Mouse (Mus musculus) gastrocnemius, postnatal 36 days (tissue): ENCODE measurements around the gene Pdk4. TPM values are rescaled to one million over a fixed set of nuclear protein-coding genes. Genes with fewer than 3 reads are reported as not detected.

Experiments used
- DNase-seq, 2 experiments: peaks; one replicate each; pipeline ENCODE4 v3.0.0; 2022
- intact Hi-C: fragments of 180-260 bp; cut with DNase I; formaldehyde crosslinking; loops from one replicate; pipeline ENCODE4 v1.15.1; 2025
- total RNA-seq, 2 experiments: library from RNA; stranded (reverse); gene quantifications; 2 replicates each; pipeline ENCODE4 v1.2.3; 2021

The Pdk4 gene
- total RNA-seq, 2 experiments from 2014 or later: 1,456 to 1,693 TPM

- DNase-seq: no peak
- intact Hi-C loops: no loop called here
These were observed 47.7 kb downstream of the Pdk4 start for GRCm38 (mm10) chr6:5448396-5448795.

GRCm38 (mm10) chr6:5447546-5447945 is 48.6 kb downstream of the Pdk4 start:
- intact Hi-C loops: no loop called here

GRCm38 (mm10) chr6:5447013-5447412 is 49.1 kb downstream of the Pdk4 start:
- no peak for DNase-seq
- intact Hi-C loops: no loop called here

More at GRCm38 (mm10) chr6:5447546-5447945, 48.6 kb downstream of the Pdk4 start:
- no peak for DNase-seq

GRCm38 (mm10) chr6:5444331-5444898 is 51.7 kb downstream of the Pdk4 start:
- intact Hi-C loops: loop anchor here (5.0 kb wide), 1 partner anchor 48 kb away; no protein-coding TSS in a partner anchor
- DNase-seq: no peak

- peak; percentile 16 to 17 for DNase-seq
- intact Hi-C loops: loop anchor here (5.0 kb wide), 1 partner anchor 49 kb away; no protein-coding TSS in a partner anchor
These were observed 52.8 kb downstream of the Pdk4 start for GRCm38 (mm10) chr6:5443104-5443863.

- intact Hi-C loops: loop anchor here (5.0 kb wide), 1 partner anchor 50 kb away; no protein-coding TSS in a partner anchor
- peak; percentile 21 to 41 for DNase-seq
These were observed 53.6 kb downstream of the Pdk4 start for GRCm38 (mm10) chr6:5442316-5443085.

- no peak for DNase-seq
- intact Hi-C loops: loop anchor here (5.0 kb wide), 1 partner anchor 51 kb away; no protein-coding TSS in a partner anchor
These were observed 54.9 kb downstream of the Pdk4 start for GRCm38 (mm10) chr6:5441221-5441620.

- intact Hi-C loops: no loop called here
- no peak for DNase-seq
These were observed 58.4 kb downstream of the Pdk4 start for GRCm38 (mm10) chr6:5437757-5438156.

GRCm38 (mm10) chr6:5433887-5434286 is 62.2 kb downstream of the Pdk4 start:
- intact Hi-C loops: no loop called here
- DNase-seq: no peak

Other genes starting within 250 kb of the Pdk4 start
- 10 to 100 TPM; 31.8 to 42.6 TPM for gene Pon3, start 240.0 kb downstream of the Pdk4 start, total RNA-seq
- gene Pon2, start 197.9 kb downstream of the Pdk4 start, total RNA-seq: 10 to 100 TPM; 15.8 to 17.3 TPM
- gene Asb4, start 112.9 kb downstream of the Pdk4 start, total RNA-seq: 10 to 100 TPM in 1 of 2 experiments, 1 to 10 TPM in 1; 9.4 to 10.9 TPM
- gene Dync1i1, start 229.3 kb upstream of the Pdk4 start, total RNA-seq: under 1 TPM; 0.30 to 0.41 TPM